Mouse (Mus musculus): ENCODE measurements at regions not wholly inside any gene's neighbourhood (a gene's known extent, or its start where the extent isn't known, plus 50 kb on each side); places are given as distances from the start of the nearest gene placed in this dataset.

DNA sequence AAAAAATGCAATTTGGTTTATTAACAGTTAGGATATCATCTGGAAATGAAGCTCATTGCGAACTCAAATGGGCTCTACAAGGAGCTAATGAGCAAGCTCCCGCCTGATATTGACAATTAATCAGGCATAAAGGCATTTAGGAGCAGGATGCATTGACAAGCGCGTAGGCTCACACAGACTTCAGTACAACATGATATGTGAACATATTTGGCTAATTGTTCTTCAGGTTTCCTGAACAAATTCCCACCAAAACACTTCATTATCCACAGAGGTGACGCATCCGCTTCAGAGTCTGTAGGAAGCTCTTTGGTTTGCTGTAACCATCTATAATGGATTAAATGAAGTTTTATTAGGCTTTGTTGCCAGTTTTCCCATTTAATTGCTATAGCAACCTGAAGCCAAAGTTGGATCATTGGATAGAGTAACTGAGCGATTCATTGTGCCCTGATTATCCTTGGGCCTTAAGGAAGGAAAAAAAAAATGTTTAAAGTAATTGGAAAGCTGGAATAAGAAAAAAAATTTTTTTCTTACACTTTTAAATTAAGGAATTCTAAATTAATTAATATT, 759.6 kb upstream of the Pou3f3 start:
- Histone ChIP-seq H3K27ac (ENCODE audit: low read length) (no peak overlapping the region), H3K4me1 (ENCODE audit: control insufficient read depth, insufficient read depth, low read length) (no peaks in the 10 kb centered on the region), H3K36me3 (ENCODE audit: control insufficient read depth, insufficient read depth, low read length) (no peaks in the 10 kb centered on the region), H3K9ac (ENCODE audit: low read depth, low read length) (no peak overlapping the region), H3K4me3 (ENCODE audit: low read depth, low read length) (no peak overlapping the region), H3K9me3 (replicated peaks; ENCODE audit: control insufficient read depth, low read length, poor library complexity, severe bottlenecking) (no peaks in the 10 kb centered on the region), H3K27me3 (ENCODE audit: control insufficient read depth, insufficient read depth, low read depth, low read length) (no peaks in the 10 kb centered on the region), H3K4me2 (ENCODE audit: low read length) (no peak overlapping the region)
- WGBS, result 56% methylated on average over 7 of the region's 7 CpGs
- no peak for ATAC-seq

DNA sequence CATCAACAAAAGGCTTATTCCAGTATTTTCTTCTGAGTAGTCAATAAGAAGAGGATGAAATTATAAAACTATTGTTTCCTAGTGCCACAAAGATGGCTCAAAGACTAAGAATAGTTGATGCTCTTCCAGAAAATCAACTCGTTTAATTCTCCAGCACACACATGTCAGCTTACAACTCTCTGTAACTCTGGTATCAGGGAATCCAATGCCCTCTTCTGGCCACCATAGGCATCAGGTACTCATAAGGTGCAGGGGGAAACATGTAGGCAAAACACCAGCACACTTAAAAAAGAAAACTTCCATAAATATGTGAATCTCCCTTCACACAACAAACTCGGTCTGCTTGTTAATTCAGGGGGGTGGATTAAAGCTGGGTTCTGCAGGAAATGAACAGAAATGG, 734.6 kb upstream of the Pou3f3 start:
- Histone ChIP-seq H3K9ac (ENCODE audit: low read depth, low read length) (no peak overlapping the region), H3K36me3 (ENCODE audit: control insufficient read depth, insufficient read depth, low read length) (no peaks in the 10 kb centered on the region), H3K27ac (ENCODE audit: low read length) (no peak overlapping the region), H3K4me3 (ENCODE audit: low read depth, low read length) (no peak overlapping the region), H3K27me3 (ENCODE audit: control insufficient read depth, insufficient read depth, low read depth, low read length) (no peaks in the 10 kb centered on the region), H3K4me2 (ENCODE audit: low read length) (no peak overlapping the region), H3K9me3 (replicated peaks; ENCODE audit: control insufficient read depth, low read length, poor library complexity, severe bottlenecking) (no peaks in the 10 kb centered on the region), H3K4me1 (ENCODE audit: control insufficient read depth, insufficient read depth, low read length) (no peaks in the 10 kb centered on the region)
- WGBS, result 61% methylated on average over 2 of the region's 2 CpGs
- no peak for ATAC-seq

DNA sequence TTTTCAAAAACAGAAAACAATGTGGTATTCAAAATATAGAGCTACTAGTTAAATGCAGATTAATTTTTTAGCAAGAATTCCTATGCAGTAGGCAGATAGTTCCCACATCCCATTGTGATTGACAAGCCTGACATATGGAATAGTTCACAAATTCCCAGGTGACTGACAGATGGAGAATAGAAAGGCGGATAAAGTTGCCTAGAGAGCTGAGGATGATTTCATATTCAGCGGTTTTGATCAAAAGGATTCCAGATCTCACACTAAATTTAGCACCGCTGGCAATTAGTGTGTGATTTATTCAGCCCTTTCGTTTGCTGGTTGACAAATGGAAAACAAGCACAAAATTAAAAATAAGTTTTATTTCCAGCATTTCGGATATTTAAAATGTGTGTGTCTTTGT, 714.0 kb upstream of the Pou3f3 start:
- no peak; the same call in 1 of the 2 replicates for ATAC-seq
- H3K4me2 ChIP-seq (ENCODE audit: low read length), result no peak overlapping the region
- no peaks in the 10 kb centered on the region for H3K27me3 ChIP-seq (ENCODE audit: control insufficient read depth, insufficient read depth, low read depth, low read length)
- H3K27ac ChIP-seq (ENCODE audit: low read length), result no peak overlapping the region
- no peaks in the 10 kb centered on the region for H3K9me3 ChIP-seq (replicated peaks; ENCODE audit: control insufficient read depth, low read length, poor library complexity, severe bottlenecking)
- 42% methylated on average over 5 of the region's 5 CpGs for WGBS
- no peaks in the 10 kb centered on the region for H3K36me3 ChIP-seq (ENCODE audit: control insufficient read depth, insufficient read depth, low read length)
- no peak overlapping the region for H3K4me3 ChIP-seq (ENCODE audit: low read depth, low read length)
- no peak overlapping the region for H3K9ac ChIP-seq (ENCODE audit: low read depth, low read length)
- H3K4me1 ChIP-seq (ENCODE audit: control insufficient read depth, insufficient read depth, low read length), result peaks cover 3% of the 10 kb centered on the region; the same call in 1 of the 2 replicates

DNA sequence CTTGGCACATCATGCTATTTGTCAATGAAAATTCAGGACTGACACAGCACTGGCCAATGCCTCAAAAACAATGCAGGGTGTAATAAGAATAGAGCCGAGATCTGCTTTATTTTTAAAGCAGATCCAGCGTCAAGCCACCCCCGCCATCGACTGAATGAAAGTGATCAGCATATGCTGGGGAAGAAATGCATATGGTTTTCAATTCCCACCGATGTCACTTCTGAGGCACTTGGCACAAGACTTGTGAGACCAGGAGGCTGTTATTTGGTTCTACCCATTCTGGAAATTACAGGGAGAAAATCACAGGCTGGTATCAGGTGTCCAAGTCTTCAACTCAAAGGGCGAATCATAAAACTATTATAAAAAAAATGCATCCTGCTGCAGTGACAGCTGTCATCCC, 689.3 kb upstream of the Pou3f3 start:
- H3K4me1 ChIP-seq (ENCODE audit: control insufficient read depth, insufficient read depth, low read length), result no peaks in the 10 kb centered on the region
- no peak overlapping the region for H3K4me2 ChIP-seq (ENCODE audit: low read length)
- H3K36me3 ChIP-seq (ENCODE audit: control insufficient read depth, insufficient read depth, low read length), result no peaks in the 10 kb centered on the region
- H3K4me3 ChIP-seq (ENCODE audit: low read depth, low read length), result no peak overlapping the region
- 70% methylated on average over 6 of the region's 6 CpGs for WGBS
- H3K27ac ChIP-seq (ENCODE audit: low read length), result no peak overlapping the region
- no peaks in the 10 kb centered on the region for H3K9me3 ChIP-seq (replicated peaks; ENCODE audit: control insufficient read depth, low read length, poor library complexity, severe bottlenecking)
- no peak for ATAC-seq
- no peak overlapping the region for H3K9ac ChIP-seq (ENCODE audit: low read depth, low read length)
- H3K27me3 ChIP-seq (ENCODE audit: control insufficient read depth, insufficient read depth, low read depth, low read length), result no peaks in the 10 kb centered on the region

DNA sequence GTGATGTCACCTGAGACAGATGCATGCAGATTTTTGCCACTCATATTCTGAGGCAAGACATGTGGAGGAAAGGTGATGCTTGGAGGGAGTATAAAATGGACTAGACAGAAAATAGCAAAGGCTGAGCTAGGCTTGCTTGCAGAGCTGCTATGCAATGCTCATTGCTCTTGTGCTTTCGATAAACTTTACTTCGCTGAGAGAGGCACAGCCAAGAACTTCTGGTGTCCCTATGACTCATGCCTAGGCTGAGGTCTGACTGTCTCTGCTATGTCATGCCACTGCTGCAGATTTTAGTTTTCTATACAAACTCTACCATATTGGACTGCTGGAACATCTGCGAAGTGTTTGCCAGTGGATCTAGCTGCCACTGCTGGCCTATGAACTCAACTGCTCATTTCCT, 687.5 kb upstream of the Pou3f3 start:
- Histone ChIP-seq H3K4me2 (ENCODE audit: low read length) (no peak overlapping the region), H3K27me3 (ENCODE audit: control insufficient read depth, insufficient read depth, low read depth, low read length) (no peaks in the 10 kb centered on the region), H3K9ac (ENCODE audit: low read depth, low read length) (no peak overlapping the region), H3K4me1 (ENCODE audit: control insufficient read depth, insufficient read depth, low read length) (no peaks in the 10 kb centered on the region), H3K4me3 (ENCODE audit: low read depth, low read length) (no peak overlapping the region), H3K9me3 (replicated peaks; ENCODE audit: control insufficient read depth, low read length, poor library complexity, severe bottlenecking) (no peaks in the 10 kb centered on the region), H3K27ac (ENCODE audit: low read length) (no peak overlapping the region), H3K36me3 (ENCODE audit: control insufficient read depth, insufficient read depth, low read length) (no peaks in the 10 kb centered on the region)
- 100% methylated on average over 3 of the region's 3 CpGs for WGBS
- ATAC-seq, result no peak

DNA sequence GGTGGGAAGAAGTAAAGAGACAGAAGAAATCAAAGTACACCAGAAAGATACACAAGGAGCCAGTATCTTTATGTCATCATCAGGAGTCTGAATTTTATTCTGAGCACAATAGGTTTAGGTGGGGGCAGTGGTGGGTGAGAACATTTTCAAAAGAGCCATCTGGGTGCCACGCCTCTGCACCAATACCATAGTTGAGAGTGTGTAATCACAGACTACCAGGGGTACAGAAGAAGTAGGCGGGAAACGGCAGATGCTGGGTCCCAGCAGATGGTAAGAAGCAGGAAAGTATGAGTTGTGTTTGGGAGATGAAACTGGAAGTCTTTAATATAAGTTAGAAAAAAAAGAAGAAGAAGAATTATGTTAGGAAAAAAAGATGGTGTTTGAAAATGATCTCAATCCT, 682.7 kb upstream of the Pou3f3 start:
- 80% methylated on average over 3 of the region's 3 CpGs for WGBS
- no peaks in the 10 kb centered on the region for H3K9me3 ChIP-seq (replicated peaks; ENCODE audit: control insufficient read depth, low read length, poor library complexity, severe bottlenecking)

DNA sequence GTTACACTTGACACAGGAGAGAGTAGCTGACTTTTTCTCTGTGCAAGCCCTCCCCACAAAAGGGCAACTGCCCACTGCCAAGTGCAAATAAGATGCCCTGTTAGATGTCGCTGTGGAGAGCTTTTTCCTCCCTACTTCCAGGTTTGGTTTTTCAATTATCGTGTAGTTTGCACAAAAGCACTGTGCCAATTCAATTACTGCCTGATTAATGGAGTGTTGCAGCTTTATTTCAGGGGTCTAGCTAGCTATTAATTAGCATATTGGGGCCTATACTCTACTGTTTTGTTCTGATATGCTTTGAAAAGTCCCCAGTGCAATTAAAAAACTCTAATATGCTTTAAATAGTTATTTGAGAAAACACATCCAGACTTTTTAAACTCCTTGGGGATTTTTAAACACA, 676.6 kb upstream of the Pou3f3 start:
- 43% methylated on average over 2 of the region's 2 CpGs for WGBS
- H3K9me3 ChIP-seq (replicated peaks; ENCODE audit: control insufficient read depth, low read length, poor library complexity, severe bottlenecking), result no peaks in the 10 kb centered on the region

More for the DNA sequence above, 682.7 kb upstream of the Pou3f3 start:
- Histone ChIP-seq H3K27ac (ENCODE audit: low read length) (no peak overlapping the region), H3K4me2 (ENCODE audit: low read length) (no peak overlapping the region), H3K9ac (ENCODE audit: low read depth, low read length) (no peak overlapping the region), H3K27me3 (ENCODE audit: control insufficient read depth, insufficient read depth, low read depth, low read length) (no peaks in the 10 kb centered on the region), H3K36me3 (ENCODE audit: control insufficient read depth, insufficient read depth, low read length) (no peaks in the 10 kb centered on the region), H3K4me1 (ENCODE audit: control insufficient read depth, insufficient read depth, low read length) (no peaks in the 10 kb centered on the region), H3K4me3 (ENCODE audit: low read depth, low read length) (no peak overlapping the region)
- ATAC-seq, result no peak

DNA sequence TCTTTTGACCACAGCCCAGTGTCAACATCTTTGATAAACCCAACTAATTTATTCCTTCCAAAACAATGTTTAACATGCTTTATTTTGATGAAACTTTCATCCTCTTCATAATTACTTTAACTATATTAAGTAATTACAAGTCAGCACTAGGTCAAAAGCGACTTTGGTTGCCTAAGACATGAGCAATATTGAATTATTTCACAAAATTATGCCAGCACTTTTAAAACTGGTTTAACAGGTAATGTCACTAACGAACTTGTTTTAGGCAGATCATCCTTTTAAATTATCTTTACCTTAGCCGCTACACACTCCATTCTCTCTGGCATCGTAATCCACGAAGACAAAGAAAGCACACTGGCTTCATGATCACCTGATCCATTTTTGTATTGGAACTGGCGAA, 669.8 kb upstream of the Pou3f3 start:
- no peak overlapping the region for H3K4me2 ChIP-seq (ENCODE audit: low read length)
- no peak overlapping the region for H3K4me3 ChIP-seq (ENCODE audit: low read depth, low read length)
- H3K9ac ChIP-seq (ENCODE audit: low read depth, low read length), result no peak overlapping the region
- no peak for ATAC-seq
- no peak overlapping the region for H3K27ac ChIP-seq (ENCODE audit: low read length)
- H3K27me3 ChIP-seq (ENCODE audit: control insufficient read depth, insufficient read depth, low read depth, low read length), result no peaks in the 10 kb centered on the region
- H3K4me1 ChIP-seq (ENCODE audit: control insufficient read depth, insufficient read depth, low read length), result no peaks in the 10 kb centered on the region
- no peaks in the 10 kb centered on the region for H3K36me3 ChIP-seq (ENCODE audit: control insufficient read depth, insufficient read depth, low read length)
- WGBS, result 91% methylated on average over 6 of the region's 6 CpGs
- H3K9me3 ChIP-seq (replicated peaks; ENCODE audit: control insufficient read depth, low read length, poor library complexity, severe bottlenecking), result no peaks in the 10 kb centered on the region

More for the DNA sequence above, 676.6 kb upstream of the Pou3f3 start:
- Histone ChIP-seq H3K27ac (ENCODE audit: low read length) (no peak overlapping the region), H3K4me1 (ENCODE audit: control insufficient read depth, insufficient read depth, low read length) (no peaks in the 10 kb centered on the region), H3K4me2 (ENCODE audit: low read length) (no peak overlapping the region), H3K4me3 (ENCODE audit: low read depth, low read length) (no peak overlapping the region), H3K27me3 (ENCODE audit: control insufficient read depth, insufficient read depth, low read depth, low read length) (no peaks in the 10 kb centered on the region), H3K36me3 (ENCODE audit: control insufficient read depth, insufficient read depth, low read length) (no peaks in the 10 kb centered on the region), H3K9ac (ENCODE audit: low read depth, low read length) (no peak overlapping the region)
- ATAC-seq, result no peak

DNA sequence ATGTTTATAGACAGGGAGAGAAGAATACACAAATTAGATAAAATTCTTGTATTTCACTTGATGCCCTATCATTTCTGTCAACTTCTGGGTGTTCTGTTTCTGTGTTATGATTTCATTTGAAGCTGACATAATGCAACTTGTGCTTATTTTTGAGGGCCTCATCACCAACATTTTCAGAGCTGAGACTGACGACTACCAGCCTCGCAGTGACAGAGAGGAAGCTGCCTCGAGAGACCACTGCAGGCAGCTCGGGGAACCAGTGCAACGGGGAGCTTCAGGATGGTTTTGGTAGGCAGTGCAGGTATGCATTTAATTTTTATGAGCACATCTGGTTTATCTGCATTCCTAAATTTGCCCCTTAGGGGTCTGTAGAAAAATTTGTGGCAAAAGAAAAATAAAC, 669.1 kb upstream of the Pou3f3 start:
- no peak overlapping the region for H3K9ac ChIP-seq (ENCODE audit: low read depth, low read length)
- no peaks in the 10 kb centered on the region for H3K27me3 ChIP-seq (ENCODE audit: control insufficient read depth, insufficient read depth, low read depth, low read length)
- no peaks in the 10 kb centered on the region for H3K4me1 ChIP-seq (ENCODE audit: control insufficient read depth, insufficient read depth, low read length)
- H3K36me3 ChIP-seq (ENCODE audit: control insufficient read depth, insufficient read depth, low read length), result no peaks in the 10 kb centered on the region
- no peak overlapping the region for H3K4me3 ChIP-seq (ENCODE audit: low read depth, low read length)
- ATAC-seq, result no peak
- 74% methylated on average over 5 of the region's 5 CpGs for WGBS
- H3K9me3 ChIP-seq (replicated peaks; ENCODE audit: control insufficient read depth, low read length, poor library complexity, severe bottlenecking), result no peaks in the 10 kb centered on the region
- H3K4me2 ChIP-seq (ENCODE audit: low read length), result no peak overlapping the region
- H3K27ac ChIP-seq (ENCODE audit: low read length), result no peak overlapping the region
